Mouse (Mus musculus) spleen, postnatal 10 days (tissue): ENCODE measurements at regions not wholly inside any gene's neighbourhood (a gene's known extent, or its start where the extent isn't known, plus 50 kb on each side); places are given as distances from the start of the nearest gene placed in this dataset.
"Not testable (repeated sequence)": the region's sequence is repeated elsewhere in the genome, so short reads cannot be mapped to it uniquely, and the experiment has no call there.

Source experiments
- DNase-seq, 2 experiments: peaks; one replicate each; pipeline ENCODE4 v3.0.0; 2021 to 2022; ENCODE audit warnings: low spot score in 2 of 2

- DNase-seq = peak; percentile 6 to 63
These were observed 642.4 kb upstream of the Gm19410 start for GRCm38 (mm10) chr8:35123196-35123621.

DNA sequence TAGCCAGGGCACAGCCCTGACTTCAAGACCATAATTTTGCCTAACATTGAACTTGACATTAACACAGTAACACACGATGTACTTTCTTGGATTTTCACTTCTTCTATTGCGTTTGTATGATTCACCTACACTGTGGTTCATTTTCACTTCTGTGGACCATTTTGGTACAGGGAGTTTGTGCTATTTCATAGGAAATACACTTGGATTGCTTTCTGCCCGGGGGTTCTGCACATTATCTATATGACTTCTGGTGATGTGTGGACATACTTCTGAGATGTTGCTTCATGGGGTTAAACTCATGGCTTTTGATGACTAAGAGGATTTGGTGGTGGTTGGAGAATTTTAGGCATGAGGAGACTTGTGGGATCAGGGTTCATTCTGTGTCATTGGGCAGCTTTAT lies 640.4 kb upstream of the Gm19410 start:
- DNase-seq = no peak

- no peak for DNase-seq
These were observed 633.3 kb upstream of the Gm19410 start for GRCm38 (mm10) chr8:35132281-35132680.

DNA sequence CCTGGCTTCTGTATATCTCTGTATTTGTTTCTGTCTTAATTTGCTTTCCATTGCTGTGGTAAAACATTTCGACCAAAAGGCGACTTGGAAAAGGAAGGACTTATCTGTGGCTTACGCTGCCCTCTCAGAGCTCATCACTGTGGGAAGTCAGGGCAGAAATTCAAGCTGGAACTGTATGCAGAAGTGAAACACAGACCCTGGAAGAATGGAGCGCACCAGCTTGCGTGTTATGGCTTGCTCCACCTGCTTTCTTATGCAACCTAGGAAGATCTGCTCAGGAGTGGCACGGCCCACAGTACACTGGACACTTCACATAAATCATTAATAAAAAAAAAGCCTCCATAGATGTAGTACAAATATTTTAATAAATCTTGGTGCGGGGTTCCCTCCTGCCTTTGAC lies 630.0 kb upstream of the Gm19410 start:
- DNase-seq = no peak

- no peak for DNase-seq
These were observed 628.9 kb upstream of the Gm19410 start for GRCm38 (mm10) chr8:35136643-35137042.

DNA sequence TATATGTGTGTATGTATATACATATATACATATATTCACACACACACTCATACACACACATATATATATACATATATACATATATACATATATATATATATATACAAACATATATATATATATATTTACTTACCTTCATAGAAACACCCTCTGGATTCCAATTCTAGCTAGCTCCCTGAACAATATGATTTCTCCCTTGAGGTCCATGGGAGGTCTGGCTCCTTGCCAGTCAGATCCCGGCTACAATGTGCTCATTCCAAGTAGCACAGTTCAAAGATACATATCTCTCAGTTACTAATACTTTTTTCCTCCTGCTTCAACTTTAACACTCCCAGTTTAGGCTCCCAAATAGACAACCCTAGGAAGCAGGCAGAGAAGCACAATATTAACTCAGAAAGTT lies 624.8 kb upstream of the Gm19410 start:
- DNase-seq = no peak

- no peak for DNase-seq
These were observed 622.5 kb upstream of the Gm19410 start for GRCm38 (mm10) chr8:35143018-35143656.

DNA sequence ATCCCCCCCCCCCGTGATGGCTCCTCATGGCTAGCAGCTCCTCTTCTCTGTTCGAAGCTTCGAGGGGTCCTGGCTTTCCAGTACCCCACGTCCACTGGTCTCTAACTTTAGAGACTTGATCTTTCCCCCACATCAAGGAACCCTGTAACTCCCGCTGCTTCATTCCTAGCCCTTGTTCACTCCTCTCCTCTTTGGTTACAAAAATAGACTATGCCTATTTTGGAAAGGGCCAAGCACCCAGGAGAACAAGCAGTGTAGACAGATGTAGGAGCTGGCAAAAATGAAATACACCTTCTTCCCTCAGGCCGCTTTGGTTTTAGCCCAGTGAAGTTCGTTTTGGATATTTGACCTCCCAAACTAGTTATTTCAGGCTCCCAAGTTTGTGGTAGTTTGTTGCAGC lies 621.9 kb upstream of the Gm19410 start:
- no peak for DNase-seq

- no peak for DNase-seq
These were observed 621.2 kb upstream of the Gm19410 start for GRCm38 (mm10) chr8:35144401-35144800.

DNA sequence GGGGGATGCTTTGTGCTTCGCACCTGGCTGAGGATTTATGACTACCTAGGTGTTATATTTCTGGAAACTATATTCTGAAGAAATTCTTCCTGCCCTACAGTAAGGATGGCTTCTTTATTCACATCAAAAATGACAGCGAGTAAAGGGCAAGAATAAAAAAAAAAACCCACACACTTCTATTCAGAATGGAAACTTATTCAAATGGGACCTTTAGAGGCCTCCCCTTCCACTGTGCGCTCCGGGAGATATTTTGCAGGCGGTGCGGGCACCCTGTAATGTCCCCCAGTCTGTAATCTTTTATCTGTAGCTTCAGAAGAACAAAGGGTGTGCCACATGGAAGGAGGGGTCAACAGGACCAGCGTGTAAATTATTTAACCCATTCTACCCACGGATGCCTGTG lies 618.1 kb upstream of the Gm19410 start:
- no peak for DNase-seq

DNA sequence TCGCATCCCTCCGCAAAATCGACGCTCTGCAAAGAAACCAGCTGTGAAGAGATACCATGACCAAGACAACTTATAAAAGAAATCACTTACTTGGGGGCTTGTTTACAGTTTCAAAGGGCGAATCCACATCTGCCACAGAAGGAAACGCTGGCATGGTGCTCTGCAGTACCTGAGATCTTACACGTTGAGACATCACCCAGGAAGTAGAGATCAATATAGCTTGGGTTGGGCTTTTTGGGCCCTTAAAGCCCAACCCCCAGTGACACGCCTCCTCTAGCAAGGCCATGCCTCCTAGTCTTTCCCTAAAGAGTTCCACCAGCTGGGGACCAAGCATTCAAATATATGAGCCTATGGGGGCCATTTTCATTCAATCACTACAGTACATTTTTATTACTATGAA lies 617.6 kb upstream of the Gm19410 start:
- DNase-seq = no peak

GRCm38 (mm10) chr8:35152585-35152984 lies 613.0 kb upstream of the Gm19410 start:
- DNase-seq = no peak

DNA sequence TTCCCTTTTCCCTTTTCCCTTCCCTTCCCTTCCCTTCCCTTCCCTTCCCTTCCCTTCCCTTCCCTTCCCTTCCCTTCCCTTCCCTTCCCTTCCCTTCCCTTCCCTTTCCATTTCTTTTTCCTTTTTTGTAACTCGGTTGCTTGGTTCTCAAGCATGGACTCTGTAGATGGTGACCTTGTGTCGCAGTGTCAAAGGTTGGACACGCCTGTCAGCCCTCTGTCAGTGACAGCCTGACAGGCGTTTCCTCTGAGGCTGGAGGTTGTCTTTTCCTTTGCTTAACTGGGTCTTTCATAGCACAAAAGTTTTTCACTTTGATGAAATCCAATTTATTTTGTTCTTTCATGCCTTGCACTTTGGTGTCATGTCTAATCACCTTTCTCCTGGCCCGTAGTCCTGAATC lies 609.3 kb upstream of the Gm19410 start:
- no peak for DNase-seq

DNA sequence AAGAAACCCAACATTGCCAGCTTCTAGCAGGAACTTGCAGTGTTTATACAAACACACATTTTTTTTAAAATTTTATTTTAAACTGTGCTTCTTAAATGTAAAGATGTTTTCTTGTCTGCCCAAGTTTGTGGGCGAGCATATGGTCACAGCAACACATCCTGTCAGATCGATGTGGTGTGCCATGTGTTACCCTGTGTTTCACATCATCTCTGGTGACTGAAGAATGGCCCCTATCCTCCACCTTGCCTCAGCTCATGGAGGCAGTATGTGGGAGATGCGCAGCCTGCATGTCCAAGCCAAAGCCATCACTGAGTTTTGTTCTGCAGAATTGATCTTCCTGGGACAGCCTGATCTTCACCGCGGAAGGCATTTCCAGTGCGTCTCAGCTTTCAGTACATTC lies 607.9 kb upstream of the Gm19410 start:
- DNase-seq = no peak

GRCm38 (mm10) chr8:35159329-35159728 lies 606.3 kb upstream of the Gm19410 start:
- peak; percentile 19 to 62 for DNase-seq

- DNase-seq = no peak
These were observed 605.4 kb upstream of the Gm19410 start for GRCm38 (mm10) chr8:35160230-35160629.

- not testable (repeated sequence) for DNase-seq
These were observed 603.4 kb upstream of the Gm19410 start for GRCm38 (mm10) chr8:35162166-35162565.

GRCm38 (mm10) chr8:35166611-35167010 lies 599.0 kb upstream of the Gm19410 start:
- no peak for DNase-seq

DNA sequence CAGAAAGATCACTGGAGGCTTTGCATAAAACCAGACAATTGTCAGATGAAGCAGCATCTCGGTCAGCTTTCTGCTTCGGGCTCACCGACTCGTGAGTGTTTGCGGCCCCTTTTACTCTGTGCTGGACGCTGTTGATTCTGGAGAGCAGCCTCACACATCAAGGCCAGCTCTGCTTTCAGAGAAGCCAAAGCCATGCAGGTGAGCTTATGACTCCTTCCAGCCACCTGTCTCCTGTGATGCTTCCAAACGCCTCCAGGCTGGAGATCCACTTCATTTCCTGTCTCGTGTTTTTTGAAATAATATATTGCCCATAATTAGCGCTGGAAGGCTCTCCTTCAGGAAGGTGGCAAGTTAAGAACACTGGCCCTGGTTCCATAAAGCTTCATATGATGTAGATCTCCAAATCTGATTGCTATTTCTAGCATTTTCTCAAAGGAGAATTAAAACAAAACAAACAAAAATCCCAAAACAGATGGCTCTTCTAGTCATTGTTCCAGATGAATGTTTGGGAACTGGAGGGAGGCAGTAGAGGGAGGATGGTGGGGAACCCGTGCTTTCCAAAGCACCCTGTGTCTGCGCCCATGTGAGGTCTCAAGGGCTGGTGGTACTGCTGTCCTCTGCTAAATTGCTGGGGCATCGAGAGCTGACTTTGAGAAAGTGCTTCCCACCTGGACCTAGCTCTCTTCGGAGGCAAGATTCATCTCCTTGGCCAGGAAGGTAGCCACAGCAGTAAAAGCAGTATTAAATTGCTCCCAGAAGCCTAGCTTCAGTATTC lies 593.9 kb upstream of the Gm19410 start:
- DNase-seq = no peak

- DNase-seq = no peak
These were observed 588.3 kb upstream of the Gm19410 start for GRCm38 (mm10) chr8:35177314-35177713.

DNA sequence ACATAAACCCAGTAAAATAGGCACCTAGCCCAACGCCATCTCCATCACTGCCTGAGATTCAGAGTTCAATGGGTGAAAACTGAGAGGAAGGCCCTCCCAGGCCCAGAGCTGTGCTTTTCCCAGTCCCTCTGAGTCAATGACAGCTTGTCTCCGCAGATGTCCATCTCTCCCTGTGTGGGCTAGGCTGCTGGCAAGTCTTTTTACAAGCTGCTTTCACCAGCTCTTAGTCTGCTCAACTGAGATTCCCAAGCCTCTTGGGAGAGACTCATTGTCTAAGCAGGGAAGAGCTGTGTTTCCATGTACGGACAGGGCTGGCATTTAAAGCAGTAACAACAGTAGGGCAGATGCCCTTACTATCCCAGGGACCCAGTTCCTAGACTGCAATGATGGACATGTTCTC lies 585.5 kb upstream of the Gm19410 start:
- DNase-seq = no peak

GRCm38 (mm10) chr8:35182141-35182540 lies 583.4 kb upstream of the Gm19410 start:
- DNase-seq = no peak

DNA sequence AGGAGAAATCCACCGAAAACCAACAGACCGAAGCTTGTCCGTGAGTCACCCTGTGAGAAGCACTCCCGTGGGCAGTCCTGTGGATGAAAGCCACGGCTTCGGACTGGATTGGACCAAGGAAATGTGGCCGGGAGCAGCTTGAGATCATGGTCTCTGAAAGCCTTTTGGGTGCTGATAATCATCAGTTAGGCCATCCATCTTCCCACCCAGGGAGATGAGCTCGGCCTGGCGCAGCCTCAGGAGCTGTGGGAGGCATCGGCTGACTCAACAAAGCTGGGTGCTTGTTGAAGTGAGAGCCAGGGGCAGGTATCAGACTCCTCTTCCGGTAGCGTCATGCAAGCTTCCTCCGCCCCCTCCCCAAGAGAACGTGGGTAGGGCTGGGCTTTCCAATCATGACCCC lies 582.2 kb upstream of the Gm19410 start:
- no peak for DNase-seq

GRCm38 (mm10) chr8:35185165-35185564 lies 580.4 kb upstream of the Gm19410 start:
- no peak for DNase-seq
